Mouse (Mus musculus): ENCODE data around the gene Cgnl1.

DNA sequence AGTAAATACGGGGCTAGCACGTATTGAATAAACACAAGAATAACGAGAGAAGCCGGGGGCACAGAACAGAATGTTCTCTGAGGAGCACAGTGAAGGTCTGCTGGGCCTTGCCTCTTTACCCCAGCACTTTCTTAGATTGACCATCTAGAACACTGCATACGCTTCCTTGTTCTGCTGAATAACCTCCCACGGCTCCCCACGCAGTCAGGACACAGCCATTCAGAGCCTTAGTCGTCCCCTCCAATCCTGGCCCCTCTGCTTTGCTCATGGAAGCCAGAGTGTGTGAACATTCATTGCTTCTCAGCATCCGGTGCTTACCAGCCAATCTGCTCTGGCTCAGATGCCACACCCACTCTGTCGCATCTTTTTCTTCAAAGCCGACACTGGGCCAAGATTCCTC lies 133.2 kb downstream of the Cgnl1 start:
- TF ChIP-seq CTCF (IDR thresholded peaks at IDR 0.05; ENCODE audit: borderline replicate concordance, insufficient read depth, low read length) = no peak
- no peak for TF ChIP-seq POLR2A (IDR thresholded peaks at IDR 0.05; ENCODE audit: low read depth, low read length)

All from embryonic fibroblast, embryonic 13.5 days (primary cell).